Mouse (Mus musculus) neutrophil, adult 59 days (primary cell): ENCODE data around the gene Cerk. TPM values are rescaled to one million over a fixed set of nuclear protein-coding genes. Genes with fewer than 3 reads are reported as not detected.

Experiments
- total RNA-seq, 2 experiments: library from RNA; stranded (reverse); gene quantifications; 1 replicate in 1 of 2; 2 replicates in 1 of 2; pipeline ENCODE4 v1.2.4; 2023

Gene Cerk
- 10 to 100 TPM; 28.3 to 36.8 TPM for total RNA-seq

DNA sequence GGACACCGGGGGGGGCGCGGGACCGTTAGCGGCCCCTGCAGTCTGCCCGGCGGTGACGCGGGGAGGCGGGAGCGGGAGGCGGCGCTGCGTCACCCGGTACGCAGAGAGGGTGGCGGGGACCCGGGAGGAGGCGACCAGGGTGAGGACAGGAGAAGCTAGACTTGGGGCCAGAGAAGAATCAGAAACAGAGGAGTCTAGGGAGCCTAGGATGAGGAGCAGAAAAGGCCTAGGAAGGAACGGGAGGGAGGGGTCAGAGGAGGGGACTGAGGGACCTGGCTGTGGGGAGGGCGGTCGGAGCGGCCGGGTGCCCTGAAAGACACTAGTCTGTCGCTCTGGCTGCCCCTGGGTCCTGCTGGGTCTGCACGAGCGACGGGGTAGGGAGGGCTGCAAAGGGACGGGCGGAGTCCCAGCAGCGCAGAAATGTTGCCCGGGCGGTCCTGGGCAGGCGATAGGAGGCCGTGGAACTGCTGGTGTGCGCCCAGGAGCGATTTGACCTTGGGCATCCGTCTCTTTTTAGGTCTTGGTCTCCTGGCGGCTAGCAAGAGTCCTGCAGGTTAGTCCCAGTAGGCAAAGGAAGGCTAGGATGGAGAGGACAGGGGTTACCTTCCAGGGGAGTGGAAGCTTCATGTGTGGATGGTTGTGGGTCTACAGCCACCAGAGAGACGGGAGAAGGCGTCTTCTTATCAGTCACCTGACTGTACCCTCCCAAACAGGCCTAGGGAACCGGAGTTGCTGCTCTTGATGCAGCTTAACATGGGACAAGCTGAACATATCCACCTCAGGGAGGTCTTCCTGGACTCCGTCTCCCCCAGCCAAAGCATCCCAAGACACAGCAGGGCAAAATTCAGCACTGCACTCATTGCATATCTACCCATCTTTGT is at the start of gene Cerk:
Gene Cerk, minus strand, starts transcription at position 453 of the 881 bp plus-strand sequence.

DNA sequence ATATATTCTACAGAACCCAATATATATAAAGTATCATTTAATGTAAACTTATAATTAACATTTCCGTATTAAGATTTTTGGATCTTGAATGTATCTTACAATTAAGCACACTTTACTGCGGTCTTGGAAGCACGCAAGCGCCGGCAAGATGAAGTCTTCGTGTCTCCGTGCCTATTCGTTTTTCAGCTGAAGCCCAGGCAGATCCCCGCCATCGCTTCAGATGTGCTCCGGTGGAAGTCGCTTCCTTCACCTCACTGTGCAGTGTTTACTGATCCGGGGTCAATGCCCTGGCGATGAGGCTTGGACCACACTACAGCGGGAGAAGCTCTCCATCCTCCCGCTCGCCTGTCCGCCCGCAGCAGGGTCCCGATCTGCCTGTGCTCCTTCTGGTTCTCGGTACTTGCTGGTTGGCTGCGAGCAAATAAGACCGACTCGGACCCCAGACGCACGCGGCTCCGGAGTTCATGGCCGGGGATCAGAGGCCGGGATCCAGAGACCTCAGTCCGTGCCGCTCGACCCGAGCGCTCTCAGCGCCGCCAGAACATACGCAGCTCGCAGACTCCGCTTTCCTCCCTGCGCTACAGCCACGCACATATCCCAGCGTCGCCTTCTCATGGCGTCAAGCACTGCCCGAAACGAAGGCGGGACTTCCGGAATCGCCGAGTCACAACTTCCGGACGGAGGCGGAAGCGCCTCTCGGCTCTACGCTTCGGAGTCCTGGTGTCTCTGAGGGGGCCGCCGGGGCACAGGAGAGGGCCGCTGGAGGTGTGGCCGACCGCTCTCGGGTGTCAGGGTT is 28.0 kb upstream of the Cerk start, which contains the start of gene Tbc1d22a:
Gene Tbc1d22a, plus strand, starts transcription at position 707 of the 796 bp plus-strand sequence.

Other genes with a start within 250 kb of the Cerk start
- gene Celsr1, start 152.4 kb downstream of the Cerk start, total RNA-seq = 1 to 10 TPM; 1.4 to 3.0 TPM
- gene Gramd4, start 128.4 kb downstream of the Cerk start, total RNA-seq = 10 to 100 TPM; 10.2 to 17.1 TPM
- 10 to 100 TPM; 37.6 to 39.8 TPM for gene Tbc1d22a, start 28.3 kb upstream of the Cerk start, total RNA-seq